Mouse (Mus musculus) urinary bladder, postnatal 25 days (tissue): ENCODE measurements around the gene Mrpl55.

ENCODE experiments used
- DNase-seq: peaks from one replicate; pipeline ENCODE4 v3.0.0; 2022; ENCODE audit warnings: low spot score

The Mrpl55 gene

DNA sequence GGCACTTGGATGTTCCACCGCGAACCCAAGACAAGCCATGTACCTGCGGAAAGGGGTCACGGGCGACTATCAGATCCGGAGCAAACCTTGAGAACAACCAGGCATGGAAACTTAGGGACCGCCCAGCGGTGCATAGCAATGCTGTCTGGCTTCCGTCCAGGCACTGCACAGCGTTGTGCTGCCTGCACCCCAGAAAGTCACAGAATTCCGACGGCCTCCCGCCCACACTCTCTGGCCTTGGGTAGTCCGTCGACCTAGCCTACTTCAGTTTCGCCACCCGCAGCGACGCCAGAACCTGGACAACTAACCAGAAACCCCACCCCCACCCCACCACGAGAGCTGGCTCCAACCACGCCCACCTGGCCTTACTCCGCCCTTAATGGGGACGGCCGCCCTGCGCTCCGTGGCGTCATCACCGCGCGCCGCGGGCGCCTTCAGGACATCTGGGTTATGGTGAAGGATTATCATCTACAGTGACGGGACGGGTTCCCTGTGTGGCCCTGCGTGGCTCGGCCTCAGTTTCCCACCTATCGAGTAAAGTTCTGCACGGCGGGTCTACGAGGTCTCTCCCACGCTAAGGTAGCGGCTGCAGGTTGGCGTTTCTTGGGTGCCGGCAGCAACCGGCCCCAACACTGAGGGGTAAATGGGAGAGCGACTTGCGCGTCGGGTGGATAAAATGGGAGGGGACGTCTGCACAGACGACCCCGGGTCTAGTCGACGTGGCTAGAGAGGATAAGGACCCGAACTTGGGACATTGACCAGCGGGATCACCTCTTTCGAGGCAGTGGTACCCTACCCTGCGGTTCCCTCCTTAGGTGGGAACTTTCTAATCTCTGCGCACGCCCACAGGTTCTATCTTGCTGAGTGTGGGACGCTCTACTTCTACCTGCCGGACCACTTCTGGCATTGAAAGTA, at the start of gene Mrpl55:
TSS of gene Mrpl55 (plus strand) at position 406 of the 915 bp plus-strand sequence.
- DNase-seq = peak; percentile 96

DNA sequence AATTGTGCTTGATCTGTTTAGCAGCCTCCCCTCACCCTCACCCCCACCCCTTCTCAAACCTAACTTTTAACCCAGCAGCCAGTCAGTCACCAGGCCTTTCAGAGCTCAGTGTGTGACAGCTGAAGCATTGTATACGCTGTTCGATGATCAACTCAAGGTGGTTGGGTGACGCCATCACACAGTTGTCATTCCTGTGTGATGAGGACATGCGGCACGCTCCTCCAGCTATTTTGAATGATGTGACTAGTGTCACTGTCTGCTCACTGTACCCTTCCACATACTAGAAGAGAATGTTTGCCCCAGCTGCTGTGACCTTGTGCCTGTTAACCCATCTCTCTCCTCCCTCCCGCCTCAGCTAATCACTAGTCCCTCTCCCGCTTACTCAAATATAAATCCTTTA, 48.1 kb upstream of the Mrpl55 start:
- DNase-seq = no peak

DNA sequence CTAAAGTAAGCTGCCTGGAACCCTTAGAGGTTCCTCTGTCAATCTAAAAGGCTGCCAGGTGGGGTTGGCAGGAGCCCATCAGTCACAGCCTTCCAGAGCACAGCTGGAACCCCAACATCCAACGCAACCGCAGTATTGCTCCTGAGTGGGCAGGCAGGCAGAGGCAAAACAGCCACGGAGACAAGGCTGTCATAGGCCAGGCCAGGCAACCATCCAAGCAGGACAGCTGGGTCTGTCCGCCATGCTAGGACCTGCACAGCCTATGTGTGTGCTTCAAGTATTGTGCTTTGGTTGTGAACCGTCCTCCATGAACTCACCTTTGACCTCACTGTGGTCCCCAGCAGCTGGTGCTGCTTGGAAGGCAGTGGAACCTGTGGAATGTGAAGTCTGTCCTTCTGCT, 46.4 kb upstream of the Mrpl55 start:
- no peak for DNase-seq

DNA sequence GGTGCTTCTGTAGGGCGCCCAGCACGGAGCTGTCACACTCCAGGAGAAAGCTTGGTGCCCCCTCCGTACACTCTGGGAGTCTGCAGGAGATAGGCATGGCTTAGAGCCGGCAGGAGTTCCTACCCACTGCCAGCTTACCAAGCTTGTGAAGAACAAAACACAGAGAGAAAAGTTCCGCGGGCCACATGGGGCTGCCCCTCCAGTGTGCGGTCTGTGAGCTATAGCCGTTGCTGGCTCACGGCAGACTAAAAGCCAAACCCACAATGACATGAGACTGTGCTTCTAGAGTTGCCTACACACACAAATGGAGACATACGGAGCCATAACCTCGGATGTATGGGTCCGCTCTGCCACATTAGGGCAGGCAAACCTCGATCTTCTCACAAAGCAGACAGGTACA, 43.2 kb upstream of the Mrpl55 start:
- DNase-seq = no peak

DNA sequence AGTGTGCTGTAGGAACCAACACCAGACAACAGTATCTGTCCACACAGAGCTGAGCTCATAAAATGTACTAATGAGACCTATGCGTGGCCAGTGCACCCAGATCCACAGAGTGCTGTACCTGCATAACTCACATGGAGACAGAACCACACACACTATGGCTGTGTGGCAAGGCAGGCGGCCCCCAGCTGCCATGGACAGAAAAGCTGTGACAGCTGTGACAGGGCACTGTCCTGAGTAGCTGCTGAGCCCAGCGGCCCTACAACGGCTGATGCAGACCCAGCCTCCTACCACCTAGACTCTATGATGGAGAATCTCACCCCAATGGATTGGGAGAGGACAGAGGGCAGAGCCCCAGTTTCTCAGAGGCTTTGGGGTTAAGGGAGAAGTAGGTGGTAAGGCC, 42.7 kb upstream of the Mrpl55 start:
- DNase-seq = no peak

DNA sequence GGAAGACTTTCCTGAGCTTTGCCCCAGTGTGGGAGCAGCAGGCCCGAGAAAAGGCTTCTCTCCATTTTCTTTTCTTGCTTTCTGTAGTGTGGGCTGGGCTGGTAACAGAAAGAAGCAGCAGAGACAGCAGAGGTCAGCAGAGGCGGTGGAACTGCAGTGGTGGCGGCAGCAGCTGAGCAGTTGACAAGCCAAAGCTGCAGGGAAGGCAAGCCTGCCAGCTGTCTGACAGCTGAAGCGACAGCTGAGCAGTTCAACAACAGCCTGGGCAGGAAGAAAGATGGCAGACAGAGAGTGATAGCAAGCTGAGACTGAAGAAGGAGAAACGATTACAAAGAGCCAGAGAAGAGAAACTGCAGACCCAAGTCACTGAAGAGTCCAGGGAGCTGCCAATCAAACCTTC, 40.9 kb upstream of the Mrpl55 start:
- DNase-seq = no peak

DNA sequence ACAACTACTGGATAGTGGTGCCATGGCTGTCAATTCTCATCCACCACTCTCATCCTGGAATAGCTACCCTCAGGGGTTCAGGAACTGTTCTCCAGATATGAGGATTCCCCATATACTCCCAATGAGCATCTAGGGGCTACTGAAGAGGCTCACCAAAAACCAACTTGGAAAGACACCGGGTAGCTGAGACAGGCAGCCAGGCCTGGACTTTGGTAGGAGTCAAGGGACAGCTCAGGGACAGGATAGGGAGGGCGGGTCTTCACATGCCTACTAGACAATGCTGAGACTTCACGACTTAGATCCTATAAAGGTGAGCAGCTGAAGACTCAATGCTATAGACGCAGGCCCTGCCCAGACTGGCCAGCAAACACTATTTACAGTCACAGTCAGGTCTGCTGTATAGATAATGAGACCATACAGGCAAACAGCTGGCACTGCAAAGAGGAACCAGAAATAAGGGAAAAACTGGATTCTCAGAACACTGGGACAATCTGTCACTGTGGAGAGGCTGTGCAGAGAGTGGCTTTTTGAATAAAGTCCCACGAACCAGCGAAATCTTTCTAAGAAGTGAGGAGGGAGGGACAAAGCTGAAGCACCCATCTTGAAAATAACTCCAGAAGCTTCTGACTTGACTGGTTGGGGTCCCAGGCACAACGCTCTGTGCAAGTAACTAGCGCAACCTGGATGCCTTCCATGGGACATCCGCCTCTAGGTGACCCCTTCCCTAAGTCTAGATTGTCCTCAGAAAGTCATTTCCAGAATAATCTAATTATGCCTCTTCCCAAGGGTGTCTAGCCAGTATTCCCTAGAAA, 39.6 kb upstream of the Mrpl55 start:
- DNase-seq = no peak

DNA sequence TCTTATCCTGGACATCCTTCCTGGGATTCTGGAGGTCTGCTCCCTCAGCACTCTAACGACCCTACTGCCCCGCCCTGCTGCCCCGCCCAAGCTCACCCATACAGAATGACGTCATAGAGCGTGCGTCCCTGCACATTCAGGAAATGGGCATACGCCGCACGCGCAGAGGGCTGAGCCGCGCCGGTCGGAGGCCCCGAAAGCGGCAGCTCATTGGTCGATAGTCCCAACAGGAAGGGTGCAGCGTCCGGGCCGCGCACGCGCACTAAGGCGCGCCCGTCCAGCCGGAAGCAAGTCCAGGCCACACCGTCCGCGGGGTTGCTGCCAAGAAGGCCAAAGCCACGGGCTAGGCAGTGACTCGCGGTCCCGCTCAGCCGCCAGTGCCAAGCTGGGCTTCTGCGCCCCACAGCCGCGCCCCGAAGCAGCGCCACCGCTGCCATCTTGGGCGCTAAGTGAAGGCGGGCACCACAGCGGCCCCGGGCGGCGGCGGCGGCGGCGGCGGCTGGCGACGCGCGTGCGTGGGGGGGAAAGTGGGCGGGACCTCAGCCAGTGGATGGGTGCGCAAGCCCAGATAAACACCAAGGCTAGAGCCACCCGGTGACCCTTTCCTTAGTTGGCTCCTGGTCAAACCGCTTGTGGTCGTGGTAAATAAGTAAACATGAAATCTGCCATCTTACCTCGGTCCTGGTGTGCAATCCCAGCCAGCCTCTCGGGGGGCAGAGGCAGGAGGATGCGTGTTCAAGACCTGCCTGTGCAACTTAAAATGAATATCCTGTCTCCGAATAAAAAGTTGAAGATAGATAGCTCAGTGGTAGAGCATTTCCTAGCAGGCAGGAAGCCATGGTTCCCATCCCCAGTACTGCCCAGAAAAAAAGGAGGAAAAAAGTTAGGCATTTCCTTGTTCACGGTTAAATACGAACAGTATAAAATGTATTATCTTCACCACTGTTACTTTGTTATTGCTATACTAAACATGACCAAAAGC, 38.7 kb upstream of the Mrpl55 start, which contains the start of gene Iba57:
TSS of gene Iba57 (minus strand) at position 485 of the 982 bp plus-strand sequence.
- peak; percentile 92 for DNase-seq

DNA sequence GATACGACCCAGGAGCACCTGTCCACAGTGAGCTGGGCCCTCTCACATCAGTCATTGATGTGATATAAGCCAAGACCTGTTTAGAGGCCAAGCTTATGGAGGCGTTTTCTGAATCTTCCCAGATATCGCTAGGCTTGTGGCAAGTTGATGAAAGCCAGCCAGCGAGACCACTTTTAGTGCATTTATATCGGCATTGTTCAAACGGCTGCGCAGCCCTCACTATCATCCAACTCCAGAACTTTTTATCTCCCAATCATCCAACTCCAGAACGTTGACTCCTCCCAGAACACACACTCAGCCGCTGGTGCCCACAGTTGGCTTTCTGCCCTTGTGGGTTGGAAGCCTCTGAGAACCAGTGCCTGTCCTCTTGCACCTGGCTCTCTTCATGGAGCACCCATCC, 37.9 kb upstream of the Mrpl55 start:
- DNase-seq = no peak

DNA sequence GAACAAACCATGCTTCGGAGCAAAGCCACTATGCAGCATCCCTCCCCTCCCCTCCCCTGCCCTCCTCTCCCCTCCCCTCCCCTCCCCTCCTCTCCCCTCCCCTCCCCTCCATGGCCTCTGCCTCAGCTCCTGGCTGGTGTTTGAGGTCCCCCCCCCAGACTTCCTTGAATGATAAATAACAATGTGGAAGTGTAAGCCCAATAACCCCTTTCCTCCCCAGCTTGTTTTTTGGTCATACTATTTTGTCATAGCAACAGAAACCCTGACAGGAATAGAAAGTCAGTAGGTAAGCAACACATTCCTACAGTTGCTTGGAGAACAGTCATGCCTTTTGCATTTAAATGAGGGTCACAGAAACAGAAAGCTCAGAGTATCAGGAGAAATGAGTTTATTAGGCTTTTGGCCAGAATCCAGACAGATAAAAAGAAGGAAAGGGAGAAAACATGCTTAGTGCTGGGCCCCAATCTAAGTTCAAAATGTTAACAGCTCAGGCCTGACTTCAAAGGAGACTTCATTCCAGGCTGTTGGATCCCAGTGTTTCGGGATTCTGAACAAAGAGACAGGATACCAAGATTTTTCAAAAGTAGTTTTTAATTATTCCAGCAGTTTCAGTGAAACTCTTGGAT, 36.6 kb upstream of the Mrpl55 start:
- DNase-seq = no peak

DNA sequence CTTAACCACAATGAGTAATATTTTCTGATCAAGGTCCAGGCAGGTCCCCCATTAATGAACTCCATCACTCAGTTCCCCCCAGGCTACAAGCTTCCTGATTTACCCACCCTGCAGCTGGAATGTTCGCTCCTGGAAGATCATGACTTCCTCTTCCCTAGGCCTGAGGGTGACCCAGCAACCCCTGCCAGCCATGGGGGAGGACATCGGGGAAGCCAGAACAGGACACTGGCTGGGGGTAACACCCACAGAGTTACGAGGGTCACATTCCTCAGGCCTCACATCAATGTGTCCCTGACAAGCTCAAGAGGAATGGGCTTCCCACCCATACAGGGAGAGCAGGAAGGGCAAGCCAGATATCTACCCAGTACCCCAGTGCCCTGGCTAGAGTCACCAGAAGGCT, 32.5 kb upstream of the Mrpl55 start:
- no peak for DNase-seq

DNA sequence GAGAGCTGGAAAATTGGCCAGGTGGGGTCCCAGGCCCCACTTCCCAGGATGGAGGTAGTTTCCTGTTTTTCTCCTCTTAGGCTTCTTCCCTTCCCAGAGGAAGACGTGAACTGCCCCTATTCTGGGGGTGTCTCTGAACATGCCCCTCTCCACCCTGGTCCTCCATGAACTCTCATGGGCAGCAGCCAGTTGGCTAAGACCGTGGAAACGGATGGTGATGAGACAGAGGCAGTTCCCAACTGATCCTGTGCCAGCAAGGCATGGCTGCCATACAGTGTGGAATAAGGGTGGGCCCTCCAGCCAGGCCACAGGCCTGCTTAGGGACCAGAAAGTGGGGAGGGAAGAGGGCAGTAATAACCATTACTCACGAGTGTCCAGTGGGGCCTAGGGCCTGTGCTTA, 31.7 kb upstream of the Mrpl55 start:
- DNase-seq = no peak

DNA sequence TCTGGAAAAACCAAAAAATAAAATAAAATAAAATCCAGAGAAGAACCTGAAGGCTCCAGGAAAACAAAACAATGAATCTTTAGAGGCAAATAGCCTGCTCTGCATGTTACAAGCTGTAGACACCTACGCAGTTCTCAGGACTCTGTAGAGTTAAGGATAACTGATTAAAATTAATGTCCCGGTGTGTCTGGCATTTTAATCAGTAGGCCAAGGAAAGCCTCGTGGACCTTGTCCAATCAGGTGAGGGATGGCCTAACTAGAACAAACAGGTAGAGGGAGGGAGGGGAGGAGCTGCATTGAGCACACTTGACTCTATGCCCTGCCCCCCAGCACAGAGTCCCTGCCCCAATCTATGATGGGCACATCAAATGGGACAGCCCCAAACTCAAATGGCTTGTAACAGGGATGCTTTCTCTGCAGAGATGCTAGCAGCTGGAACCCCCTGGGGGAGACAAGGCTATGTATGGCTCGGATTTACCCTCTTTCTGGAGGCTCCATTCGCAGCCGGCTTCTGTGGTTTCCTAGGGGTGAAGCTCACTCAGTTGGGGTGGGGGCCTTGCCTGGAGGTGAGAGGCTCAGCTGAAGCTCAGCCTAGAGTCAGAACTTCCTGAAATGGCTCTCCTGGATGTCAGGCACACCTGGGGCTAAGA, 28.0 kb upstream of the Mrpl55 start:
- no peak for DNase-seq

DNA sequence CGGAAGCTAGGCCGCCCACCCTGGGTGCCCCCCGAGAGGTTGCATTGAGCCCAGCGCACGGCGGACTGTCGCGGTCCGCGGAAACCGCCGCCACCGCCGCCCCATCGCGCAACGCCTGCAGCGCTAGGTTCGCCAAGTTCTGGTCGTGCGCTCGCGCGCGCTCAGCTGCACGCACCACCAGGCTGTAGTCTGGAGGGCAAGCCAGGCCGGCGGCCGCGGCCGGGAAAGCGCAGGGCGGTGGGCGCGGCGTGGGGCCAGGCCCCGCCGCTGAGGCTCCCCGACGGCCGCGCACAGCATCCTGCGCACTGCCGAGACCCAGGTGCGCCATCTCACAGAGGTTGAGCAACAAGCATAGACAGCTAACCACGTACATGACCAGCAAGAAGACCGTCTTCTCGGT, 25.8 kb upstream of the Mrpl55 start:
- DNase-seq = no peak

DNA sequence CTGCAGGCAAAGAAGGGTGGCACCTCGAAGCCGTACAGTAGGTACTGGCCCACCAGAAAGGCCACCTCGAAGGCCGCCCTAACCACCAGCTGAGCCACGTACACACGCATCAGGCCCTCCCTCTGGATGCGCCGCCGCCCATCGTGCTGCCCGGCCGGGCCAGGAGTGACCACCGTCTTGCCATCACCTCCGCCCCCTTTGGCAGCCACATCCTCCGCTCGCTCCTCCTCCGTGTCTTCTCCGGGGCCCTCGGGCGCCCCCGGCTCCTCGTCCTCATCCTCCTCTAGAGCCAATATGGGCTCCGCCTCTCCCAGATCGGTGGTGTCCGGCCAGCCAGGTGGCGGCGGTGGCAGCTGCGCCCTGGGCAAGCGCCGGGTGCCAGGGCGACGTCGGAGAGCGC, 25.4 kb upstream of the Mrpl55 start:
- DNase-seq = no peak

DNA sequence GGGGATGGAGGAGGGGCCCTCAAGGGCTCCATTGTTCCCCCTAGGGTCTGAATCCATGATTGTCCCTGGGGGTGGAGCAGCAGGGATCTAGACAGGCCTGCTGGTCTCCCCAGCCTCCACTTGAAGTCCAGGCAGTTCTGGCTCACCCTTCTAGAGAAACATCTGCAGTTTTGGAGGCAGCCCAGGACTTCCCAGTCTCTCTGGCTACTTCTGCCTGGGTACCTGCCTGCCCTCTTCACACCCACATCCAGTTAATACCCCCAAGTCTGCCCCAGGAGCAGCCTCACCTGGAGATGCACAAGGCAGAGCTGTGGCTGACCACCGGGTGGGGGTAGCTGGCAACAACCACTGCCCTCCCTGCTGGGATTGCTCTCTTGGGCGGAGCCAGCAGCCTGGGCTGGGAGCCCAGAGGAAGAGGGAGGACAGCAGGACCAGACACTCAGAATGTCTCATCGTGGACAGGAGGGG, 19.4 kb upstream of the Mrpl55 start, which contains the start of gene Gjc2:
TSS of gene Gjc2 (minus strand) at position 350 of the 468 bp plus-strand sequence.
- peak; percentile 65 for DNase-seq

DNA sequence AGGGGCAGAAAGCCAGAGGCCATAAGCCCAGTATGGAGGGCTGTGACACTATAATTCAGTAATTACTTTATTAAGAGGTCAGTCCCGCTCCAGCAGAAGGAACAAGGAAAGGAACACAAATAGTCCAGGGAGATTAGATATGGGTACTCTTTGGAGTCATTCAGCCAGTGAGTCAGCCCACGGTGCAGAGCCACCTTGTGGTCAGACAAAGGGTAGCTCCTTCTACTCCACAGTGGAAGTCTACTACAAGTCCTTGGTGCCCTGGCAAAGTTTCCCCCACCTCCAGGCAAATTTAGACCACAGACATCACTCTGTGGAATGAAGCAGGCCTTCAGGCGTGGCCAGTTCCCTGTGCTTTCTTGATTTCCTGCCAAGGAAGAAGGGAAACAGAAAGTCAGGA, 18.5 kb upstream of the Mrpl55 start:
- peak; percentile 38 for DNase-seq

DNA sequence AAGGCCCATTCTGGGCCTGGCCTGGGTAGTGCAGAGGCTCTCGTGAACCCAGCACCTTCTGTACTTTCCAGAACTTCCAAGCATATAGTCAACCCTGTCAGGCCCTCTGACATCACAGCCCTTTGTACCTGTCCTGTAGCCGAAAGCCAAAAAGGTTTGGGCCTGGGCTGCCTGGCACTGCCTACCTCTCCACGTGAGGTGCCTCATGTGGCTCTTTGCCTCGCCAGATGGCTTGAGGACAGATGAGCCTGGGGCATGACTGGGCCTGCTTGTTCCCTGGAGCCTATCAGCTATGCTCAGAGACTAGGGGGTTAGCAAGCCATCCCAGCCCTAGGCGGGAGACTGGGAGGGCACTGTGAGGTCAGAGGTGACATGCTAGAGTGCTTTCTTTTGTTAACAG, 16.8 kb upstream of the Mrpl55 start:
- no peak for DNase-seq

DNA sequence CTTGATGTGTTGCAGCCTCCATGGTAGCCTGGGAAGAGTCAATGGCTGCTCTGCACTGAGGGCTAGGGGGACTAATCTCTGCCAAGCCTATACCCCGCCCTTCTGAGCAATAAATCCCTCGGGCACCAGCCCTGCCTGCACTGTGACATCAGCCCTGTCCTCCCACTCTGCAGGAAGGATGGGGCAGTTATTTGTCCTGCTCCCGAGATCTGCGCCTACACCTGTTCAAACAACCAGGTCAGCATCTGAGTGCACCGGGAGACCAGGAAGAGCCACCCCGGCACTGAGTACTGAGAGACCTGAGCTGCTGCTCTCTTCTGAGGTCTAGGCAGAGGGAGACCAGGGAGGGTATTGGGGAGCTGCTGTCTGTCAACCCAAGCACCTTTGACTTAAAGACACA, 14.6 kb upstream of the Mrpl55 start:
- DNase-seq = no peak

DNA sequence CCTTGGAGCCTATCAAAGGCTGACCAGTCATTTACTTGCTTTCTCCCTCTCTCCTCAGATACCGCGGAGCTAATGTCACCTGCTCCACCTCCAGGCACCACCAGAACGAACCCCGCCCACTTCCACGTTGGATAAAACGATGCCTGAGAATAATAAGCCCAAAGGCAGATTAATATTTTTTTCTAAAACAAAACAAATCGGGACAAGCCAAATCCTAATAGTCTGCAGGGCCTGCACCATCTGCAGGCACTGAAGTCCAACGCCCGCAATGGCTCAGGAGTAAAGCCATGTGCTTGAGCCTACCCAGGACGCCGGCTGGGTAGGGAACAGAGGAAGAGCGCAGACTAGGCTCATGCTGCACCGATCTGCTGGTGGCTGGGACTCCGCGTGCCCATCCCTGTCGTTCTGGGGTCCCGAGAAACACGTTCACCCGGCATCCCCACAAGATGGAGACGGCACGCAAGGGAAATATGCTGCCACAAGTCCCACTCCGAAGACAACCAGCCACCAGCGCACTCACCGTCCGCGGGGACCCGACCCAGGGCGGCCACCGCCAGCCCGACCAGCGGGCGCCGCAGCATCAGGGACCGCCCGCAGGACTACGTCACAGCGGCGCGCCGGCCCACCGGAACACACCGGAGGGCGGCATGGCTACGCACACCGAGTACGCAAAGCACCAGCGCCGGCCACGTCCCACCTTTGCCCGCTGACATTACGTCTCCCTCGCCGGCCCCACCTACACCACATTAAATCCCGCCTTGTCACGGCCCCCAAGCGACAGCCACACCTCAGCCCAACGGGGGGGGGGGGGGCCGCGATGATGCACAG, 10.8 kb upstream of the Mrpl55 start:
- DNase-seq = peak; percentile 85
